Mouse (Mus musculus) cerebellum, postnatal 14 days (tissue): ENCODE results near the gene Stx1b.

Source experiments
- DNase-seq, 2 experiments: peaks; one replicate each; pipeline ENCODE4 v3.0.0; 2021; ENCODE audit warnings: mixed read lengths in 2 of 2

Gene Stx1b

GRCm38 (mm10) chr7:127815954-127816821 lies 8.2 kb downstream of the Stx1b start:
- peak; percentile 64 to 67 for DNase-seq

- DNase-seq, result no peak
Measured at GRCm38 (mm10) chr7:127815116-127815665, 9.2 kb downstream of the Stx1b start.

GRCm38 (mm10) chr7:127814241-127814921 lies 10.0 kb downstream of the Stx1b start:
- peak; percentile 97 for DNase-seq

- DNase-seq, result no peak
Measured at GRCm38 (mm10) chr7:127813821-127814220, 10.5 kb downstream of the Stx1b start.

- peak in 1 of 2 experiments; percentile 40 for DNase-seq
Measured at GRCm38 (mm10) chr7:127812292-127812691, 12.1 kb downstream of the Stx1b start.

GRCm38 (mm10) chr7:127811240-127811639 lies 13.1 kb downstream of the Stx1b start:
- no peak for DNase-seq

GRCm38 (mm10) chr7:127810650-127811049 lies 13.7 kb downstream of the Stx1b start:
- no peak for DNase-seq

GRCm38 (mm10) chr7:127809846-127810245 lies 14.5 kb downstream of the Stx1b start:
- DNase-seq, result no peak

GRCm38 (mm10) chr7:127808821-127809220 lies 15.5 kb downstream of the Stx1b start:
- no peak for DNase-seq

GRCm38 (mm10) chr7:127802313-127802712 lies 22.0 kb downstream of the Stx1b start:
- peak; percentile 85 to 91 for DNase-seq

GRCm38 (mm10) chr7:127801010-127801621 lies 23.2 kb downstream of the Stx1b start:
- DNase-seq, result peak; percentile 55 to 56

GRCm38 (mm10) chr7:127800435-127801009 lies 23.8 kb downstream of the Stx1b start, which contains the start of gene Hsd3b7:
Hsd3b7 (plus strand) TSS chr7:127800604.
- DNase-seq, result peak; percentile 94 to 97

- DNase-seq, result peak; percentile 58
Measured at GRCm38 (mm10) chr7:127799738-127800137, 24.6 kb downstream of the Stx1b start.

GRCm38 (mm10) chr7:127799211-127799610 lies 25.1 kb downstream of the Stx1b start:
- DNase-seq, result no peak

GRCm38 (mm10) chr7:127798591-127798990 lies 25.8 kb downstream of the Stx1b start:
- peak; percentile 89 to 95 for DNase-seq

GRCm38 (mm10) chr7:127797076-127797845 lies 27.1 kb downstream of the Stx1b start:
- peak in 1 of 2 experiments; percentile 42 for DNase-seq

GRCm38 (mm10) chr7:127785308-127785707 lies 39.0 kb downstream of the Stx1b start, which contains the start of gene Gm49388:
Gm49388 (plus strand) TSS chr7:127785608.
- no peak for DNase-seq

- peak; percentile 33 to 64 for DNase-seq
Measured at GRCm38 (mm10) chr7:127778350-127778749, 46.0 kb downstream of the Stx1b start.

GRCm38 (mm10) chr7:127777474-127778266 lies 46.7 kb downstream of the Stx1b start:
- peak; percentile 78 to 81 for DNase-seq

- peak; percentile 98 to 99 for DNase-seq
Measured at GRCm38 (mm10) chr7:127776878-127777473, 47.4 kb downstream of the Stx1b start.
